Mouse (Mus musculus) ES-Bruce4 (cell line): ENCODE data around the gene Mterf4. TPM values are rescaled to one million over a fixed set of nuclear protein-coding genes. Genes with fewer than 3 reads are reported as not detected.

Experiments used
- H3K27ac ChIP-seq: 2 replicates; pipeline ENCODE4 v1.5.1; 2012; ENCODE audit warnings: low read length, inconsistent platforms; ENCODE audit not compliant: insufficient read depth
- H3K27me3 ChIP-seq: 2 replicates; pipeline ENCODE4 v1.6.1; 2012; ENCODE audit warnings: mild to moderate bottlenecking, low read length, inconsistent platforms; ENCODE audit not compliant: control insufficient read depth, poor library complexity, insufficient read depth, severe bottlenecking
- H3K36me3 ChIP-seq: 2 replicates; pipeline ENCODE4 v1.6.1; 2012; ENCODE audit warnings: inconsistent platforms, mild to moderate bottlenecking, low read length, moderate library complexity; ENCODE audit not compliant: control insufficient read depth, poor library complexity, insufficient read depth, severe bottlenecking
- H3K4me1 ChIP-seq: one replicate; pipeline ENCODE4 v1.8.1; 2011; ENCODE audit warnings: low read length; ENCODE audit not compliant: control insufficient read depth, insufficient read depth
- H3K4me3 ChIP-seq: 2 replicates; pipeline ENCODE4 v1.5.1; 2011; ENCODE audit warnings: low read depth, mild to moderate bottlenecking, low read length
- H3K9ac ChIP-seq: 2 replicates; pipeline ENCODE4 v1.6.1; 2012; ENCODE audit warnings: low read depth, mild to moderate bottlenecking, inconsistent platforms; ENCODE audit not compliant: poor library complexity, severe bottlenecking
- H3K9me3 ChIP-seq: replicated peaks from 2 replicates; pipeline ENCODE4 v1.6.1; 2012; ENCODE audit warnings: mild to moderate bottlenecking, low read length, inconsistent platforms; ENCODE audit not compliant: control insufficient read depth, poor library complexity, insufficient read depth, severe bottlenecking
- CTCF ChIP-seq: IDR thresholded peaks from one replicate; pipeline ENCODE4 v1.8.1; 2011; ENCODE audit warnings: low read depth, low read length
- EP300 ChIP-seq: IDR thresholded peaks from 2 replicates; pipeline ENCODE4 v1.6.1; 2011; ENCODE audit warnings: low read depth, low read length; ENCODE audit not compliant: insufficient read depth
- POLR2A ChIP-seq: IDR thresholded peaks from one replicate; pipeline ENCODE4 v1.8.1; 2011; ENCODE audit warnings: low read length; ENCODE audit not compliant: insufficient read depth
- polyA plus RNA-seq: library from polyadenylated mRNA; stranded (reverse); fragments of >200 nt; gene quantifications from 2 replicates; pipeline ENCODE4 v1.2.4, GENCODE M21; 2011; ENCODE audit warnings: low read depth; ENCODE audit not compliant: missing spikeins, insufficient read depth, insufficient read length

The Mterf4 gene
- polyA plus RNA-seq, 1 experiment, result 25.7 TPM

- H3K9me3 ChIP-seq, result no peaks in the 10 kb centered on the region
- H3K4me3 ChIP-seq, result no peak overlapping the region
- no peaks in the 10 kb centered on the region for H3K36me3 ChIP-seq
- H3K4me1 ChIP-seq, result no peaks in the 10 kb centered on the region
- no peaks in the 10 kb centered on the region for H3K27me3 ChIP-seq
- no peak overlapping the region for H3K27ac ChIP-seq
- TF ChIP-seq EP300 (no peak), POLR2A (no peak), CTCF (no peak)
- no peak overlapping the region for H3K9ac ChIP-seq
Observed at GRCm38 (mm10) chr1:93255761-93256160, 50.0 kb downstream of the Mterf4 start.

- Histone ChIP-seq H3K9me3 (no peaks in the 10 kb centered on the region), H3K9ac (no peak overlapping the region), H3K27me3 (no peaks in the 10 kb centered on the region), H3K4me3 (no peak overlapping the region), H3K4me1 (no peaks in the 10 kb centered on the region), H3K27ac (no peak overlapping the region), H3K36me3 (no peaks in the 10 kb centered on the region)
- TF ChIP-seq EP300, result no peak
- TF ChIP-seq CTCF, result no peak
- no peak for TF ChIP-seq POLR2A
Observed at GRCm38 (mm10) chr1:93252586-93252985, 53.1 kb downstream of the Mterf4 start.

Other genes starting within 250 kb of the Mterf4 start
- 95.0 and 97.1 TPM in 2 replicates for gene Kif1a, start 204.0 kb downstream of the Mterf4 start, polyA plus RNA-seq
- not detected in 2 replicates for gene Agxt, start 170.7 kb downstream of the Mterf4 start, polyA plus RNA-seq
- 1.9 and 2.1 TPM in 2 replicates for gene 2310007B03Rik, start 145.0 kb downstream of the Mterf4 start, polyA plus RNA-seq
- gene Crocc2, start 137.2 kb downstream of the Mterf4 start, polyA plus RNA-seq, result 0.09 TPM in 1 of 2 replicates, not detected in the other
- 0.75 and 1.1 TPM in 2 replicates for gene Sned1, start 70.1 kb downstream of the Mterf4 start, polyA plus RNA-seq
- 40.4 and 40.8 TPM in 2 replicates for gene Ppp1r7, start 36.9 kb upstream of the Mterf4 start, polyA plus RNA-seq
- gene Pask, start 37.6 kb upstream of the Mterf4 start, polyA plus RNA-seq, result 25.6 and 26.0 TPM in 2 replicates
- 0.32 TPM in 1 of 2 replicates, not detected in the other for gene Ano7, start 68.0 kb upstream of the Mterf4 start, polyA plus RNA-seq
- gene Hdlbp, start 172.9 kb upstream of the Mterf4 start, polyA plus RNA-seq, result 226 and 232 TPM in 2 replicates
- gene Farp2, start 206.2 kb upstream of the Mterf4 start, polyA plus RNA-seq, result 4.0 and 5.0 TPM in 2 replicates